Mouse (Mus musculus) heart, embryonic 11.5 days (tissue): Measurements from ENCODE around the gene Tns1. TPM values are rescaled to one million over a fixed set of nuclear protein-coding genes. Genes with fewer than 3 reads are reported as not detected.

ENCODE experiments used
- ATAC-seq: fragments of 200-750 bp; cut with Nextera tagmentation; replicated peaks from 2 replicates; pipeline ENCODE4 v1.8.0; 2017; ENCODE audit warnings: moderate library complexity; ENCODE audit not compliant: insufficient number of reproducible peaks, low FRiP score, low TSS enrichment
- H3K27ac ChIP-seq: fragments of 300-500 bp; sonication (generic); 2 replicates; pipeline ENCODE4 v1.5.1; 2014; ENCODE audit warnings: mild to moderate bottlenecking, low read depth, low read length
- H3K27me3 ChIP-seq: fragments of 300-500 bp; sonication (generic); 2 replicates; pipeline ENCODE4 v1.6.1; 2014; ENCODE audit warnings: mild to moderate bottlenecking, low read length, mixed read lengths; ENCODE audit not compliant: control insufficient read depth, insufficient read depth
- H3K36me3 ChIP-seq: fragments of 300-500 bp; sonication (generic); 2 replicates; pipeline ENCODE4 v1.6.1; 2014; ENCODE audit warnings: mild to moderate bottlenecking, low read length, moderate library complexity, mixed read lengths; ENCODE audit not compliant: control insufficient read depth, insufficient read depth
- H3K4me1 ChIP-seq: fragments of 300-500 bp; sonication (generic); 2 replicates; pipeline ENCODE4 v1.6.1; 2014; ENCODE audit warnings: low read length; ENCODE audit not compliant: control insufficient read depth, insufficient read depth
- H3K4me2 ChIP-seq: fragments of 300-500 bp; sonication (generic); 2 replicates; pipeline ENCODE4 v1.6.1; 2014; ENCODE audit warnings: mild to moderate bottlenecking, moderate library complexity
- H3K4me3 ChIP-seq: fragments of 300-500 bp; sonication (generic); 2 replicates; pipeline ENCODE4 v1.5.1; 2014; ENCODE audit warnings: low read depth, low read length
- H3K9ac ChIP-seq: fragments of 300-500 bp; sonication (generic); 2 replicates; pipeline ENCODE4 v1.6.1; 2014; ENCODE audit warnings: mild to moderate bottlenecking, low read depth, low read length, moderate library complexity
- H3K9me3 ChIP-seq: fragments of 300-500 bp; sonication (generic); replicated peaks from 2 replicates; pipeline ENCODE4 v1.6.1; 2016; ENCODE audit warnings: low read length; ENCODE audit not compliant: control insufficient read depth
- WGBS: fragments of 180-500 bp; shearing (Covaris S2); extraction: QIAGEN DNeasy Blood & Tissue Kit; methylation state at CpG from one replicate; pipeline ENCODE4 v1.1.7; 2014; ENCODE audit not compliant: insufficient replicate concordance; 5-methylcytosine and 5-hydroxymethylcytosine counted together
- polyA plus RNA-seq: library from polyadenylated mRNA; unstranded; fragments of >200 nt; fragmentation: Nextera tagmentation; extraction: Ambion mirVana; gene quantifications from 2 replicates; pipeline ENCODE4 v1.2.1, GENCODE M21; 2014

Tns1 gene
- polyA plus RNA-seq, 1 experiment from 2014 or later: 75.6 TPM

DNA sequence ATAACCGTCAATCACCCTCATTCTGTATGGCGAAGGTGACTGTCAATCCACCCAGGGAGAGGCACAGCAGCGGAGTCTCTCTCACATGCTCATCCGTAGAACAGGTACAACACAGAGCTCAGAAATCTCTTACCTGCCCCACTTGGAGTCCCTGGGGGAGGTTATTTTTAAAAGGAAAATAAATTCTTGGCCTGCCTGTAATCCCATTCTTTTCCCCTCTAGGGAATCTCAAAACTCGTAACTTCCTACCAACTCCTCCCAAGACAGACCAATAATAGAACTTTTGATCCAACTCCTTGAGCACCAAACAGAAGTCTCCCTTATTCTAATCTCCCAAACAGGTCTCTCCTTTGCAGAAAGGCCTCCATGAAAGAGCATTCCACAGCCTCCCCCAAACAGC, 124.7 kb downstream of the Tns1 start:
- H3K27ac ChIP-seq: peak overlapping the region; percentile 94
- no peak overlapping the region for H3K4me3 ChIP-seq
- no peaks in the 10 kb centered on the region for H3K27me3 ChIP-seq
- peak overlapping the region; percentile 4 for H3K4me2 ChIP-seq
- H3K9ac ChIP-seq: no peak overlapping the region
- no peak for ATAC-seq
- peaks cover 77% of the 10 kb centered on the region for H3K4me1 ChIP-seq
- 77% methylated on average over 5 of the region's 5 CpGs for WGBS
- H3K9me3 ChIP-seq: no peaks in the 10 kb centered on the region
- peaks cover 6% of the 10 kb centered on the region; the same call in 1 of the 2 replicates for H3K36me3 ChIP-seq

DNA sequence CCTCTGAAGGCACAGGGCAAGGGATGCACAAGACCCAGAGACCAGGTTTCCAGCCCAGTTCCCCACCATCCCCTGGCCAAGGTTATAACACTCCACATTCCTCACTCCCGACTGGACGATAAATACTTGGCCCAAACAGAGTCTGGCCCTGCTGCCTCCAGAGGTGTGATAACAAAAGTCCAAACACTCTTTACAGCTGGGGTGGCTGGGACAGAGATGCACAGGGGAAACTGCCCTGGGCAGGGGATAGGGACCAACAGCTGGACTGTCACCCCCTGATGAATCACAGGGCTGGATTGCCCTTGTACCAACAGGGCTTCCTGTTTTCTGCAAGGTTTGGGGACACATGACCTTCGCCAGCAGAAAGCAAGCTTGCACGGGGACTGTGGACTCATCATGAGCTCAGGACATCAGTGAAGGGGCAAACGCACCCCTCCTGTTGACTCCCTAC, 125.3 kb downstream of the Tns1 start:
- peaks cover 77% of the 10 kb centered on the region for H3K4me1 ChIP-seq
- no peak overlapping the region for H3K4me3 ChIP-seq
- H3K36me3 ChIP-seq: peaks cover 6% of the 10 kb centered on the region; the same call in 1 of the 2 replicates
- no peak for ATAC-seq
- 31% methylated on average over 5 of the region's 5 CpGs for WGBS
- H3K9me3 ChIP-seq: no peaks in the 10 kb centered on the region
- H3K27ac ChIP-seq: peak overlapping the region; percentile 94
- H3K27me3 ChIP-seq: no peaks in the 10 kb centered on the region
- H3K9ac ChIP-seq: peak overlapping the region; percentile 46
- H3K4me2 ChIP-seq: peak overlapping the region; percentile 34

DNA sequence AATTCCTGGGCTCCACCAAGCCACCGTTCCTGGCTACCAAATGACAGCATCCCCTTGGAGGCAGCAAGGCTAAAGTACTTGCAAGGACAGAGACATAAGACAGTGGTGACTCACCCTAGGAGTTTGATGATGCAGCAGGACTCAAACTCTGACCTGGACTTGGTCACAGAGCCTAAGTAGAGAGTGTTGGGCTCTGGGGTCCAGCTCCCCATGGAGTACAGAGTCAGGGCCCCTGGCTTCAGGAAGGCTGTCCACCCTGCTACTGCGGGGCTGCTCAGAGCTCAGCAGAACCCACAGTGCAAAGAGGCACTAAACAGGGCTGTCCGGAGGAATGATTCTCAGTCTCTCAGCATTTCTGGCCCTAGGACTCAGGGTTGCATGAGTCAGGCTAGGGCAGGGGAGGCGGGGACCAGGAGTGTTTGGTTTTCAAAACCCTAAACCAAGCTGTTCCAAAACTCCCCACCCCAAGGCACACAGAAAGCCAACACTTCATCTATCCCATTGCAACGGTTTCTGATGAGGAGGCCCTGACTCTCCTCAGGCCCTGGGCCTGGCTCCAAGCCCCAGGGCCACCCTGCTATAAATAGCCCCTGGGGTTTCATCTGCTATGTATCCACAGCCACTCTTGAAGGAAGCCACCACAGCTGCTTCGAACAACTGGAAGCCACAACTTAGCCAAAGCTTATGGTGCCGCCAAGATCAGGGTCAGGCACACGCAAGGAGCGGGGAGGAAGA, 126.0 kb downstream of the Tns1 start:
- H3K4me2 ChIP-seq: peak overlapping the region; percentile 34
- no peak for ATAC-seq
- H3K9ac ChIP-seq: peak overlapping the region; percentile 56; the same call in 1 of the 2 replicates
- H3K4me3 ChIP-seq: no peak overlapping the region
- H3K9me3 ChIP-seq: no peaks in the 10 kb centered on the region
- 42% methylated on average over 9 of the region's 9 CpGs for WGBS
- H3K27ac ChIP-seq: peak overlapping the region; percentile 94
- no peaks in the 10 kb centered on the region for H3K27me3 ChIP-seq
- H3K36me3 ChIP-seq: peaks cover 6% of the 10 kb centered on the region; the same call in 1 of the 2 replicates
- H3K4me1 ChIP-seq: peaks cover 72% of the 10 kb centered on the region

DNA sequence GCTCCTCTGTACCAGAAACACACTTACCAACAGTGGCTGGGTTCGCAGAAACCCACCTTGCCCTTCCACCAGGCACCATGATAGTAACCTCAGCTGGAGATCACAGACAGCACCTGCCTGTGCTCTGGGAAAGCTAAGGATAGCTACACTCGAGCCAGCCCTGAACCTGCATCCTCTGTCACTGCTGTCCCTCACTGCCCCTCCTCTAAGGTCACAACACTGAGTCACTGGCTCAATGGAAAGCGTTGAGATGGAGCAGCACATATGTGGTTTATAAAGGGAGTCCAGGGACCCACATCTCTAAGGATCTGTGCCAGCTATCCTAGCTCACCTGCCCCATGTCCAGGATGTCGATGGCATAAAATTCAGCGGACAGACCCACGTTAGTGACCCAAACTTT, 126.9 kb downstream of the Tns1 start:
- H3K36me3 ChIP-seq: peaks cover 7% of the 10 kb centered on the region

DNA sequence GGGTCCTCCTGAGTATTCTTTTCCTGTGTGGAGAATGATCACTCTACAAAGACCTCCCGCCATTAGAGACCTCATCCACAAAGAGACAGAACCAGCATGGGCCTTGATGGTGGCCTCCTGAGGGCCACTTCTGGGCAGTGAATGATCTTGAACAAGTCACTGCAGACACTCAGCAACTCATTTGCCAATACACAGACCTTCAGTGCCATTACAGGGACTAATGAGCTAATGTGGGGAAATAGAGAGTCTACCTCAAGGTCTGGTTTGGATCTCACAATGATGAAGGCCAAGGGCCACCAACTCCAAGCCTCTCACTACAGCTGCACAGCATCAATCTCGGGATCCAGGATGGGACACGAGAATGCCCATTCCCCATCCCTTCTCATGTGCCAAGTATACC, 127.6 kb downstream of the Tns1 start:
- ATAC-seq: no peak
- no peaks in the 10 kb centered on the region for H3K9me3 ChIP-seq
- H3K27me3 ChIP-seq: no peaks in the 10 kb centered on the region
- WGBS: 84% methylated on average over 3 of the region's 3 CpGs
- peaks cover 14% of the 10 kb centered on the region for H3K36me3 ChIP-seq
- H3K9ac ChIP-seq: no peak overlapping the region
- H3K4me2 ChIP-seq: no peak overlapping the region
- no peak overlapping the region for H3K4me3 ChIP-seq
- peaks cover 62% of the 10 kb centered on the region for H3K4me1 ChIP-seq
- no peak overlapping the region for H3K27ac ChIP-seq

More for the DNA sequence above, 126.9 kb downstream of the Tns1 start:
- Histone ChIP-seq H3K4me2 (no peak overlapping the region), H3K27ac (no peak overlapping the region), H3K27me3 (no peaks in the 10 kb centered on the region), H3K9ac (no peak overlapping the region), H3K9me3 (no peaks in the 10 kb centered on the region), H3K4me1 (peaks cover 69% of the 10 kb centered on the region), H3K4me3 (no peak overlapping the region)
- WGBS: 82% methylated on average over 6 of the region's 6 CpGs
- no peak for ATAC-seq

DNA sequence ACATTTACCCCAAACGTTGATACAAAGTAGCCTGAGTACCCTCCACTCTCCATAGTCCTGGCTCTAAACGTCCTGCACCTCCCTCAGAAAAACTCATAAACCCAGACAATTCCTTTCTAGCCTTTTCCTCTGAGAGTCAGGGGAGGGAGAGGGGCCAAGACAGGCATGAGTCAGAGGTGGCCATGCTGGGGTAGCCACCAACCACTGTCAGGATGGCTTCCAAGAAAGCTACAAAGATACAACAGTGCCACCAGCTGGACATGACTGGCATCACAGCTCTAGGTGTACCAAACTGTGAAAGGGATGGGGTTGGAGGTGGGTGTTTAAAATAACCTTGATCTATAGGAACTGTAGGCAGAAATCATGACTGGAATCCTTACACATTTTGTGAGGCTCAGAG, 128.0 kb downstream of the Tns1 start:
- no peak overlapping the region for H3K27ac ChIP-seq
- no peaks in the 10 kb centered on the region for H3K9me3 ChIP-seq
- peaks cover 18% of the 10 kb centered on the region for H3K36me3 ChIP-seq
- no peaks in the 10 kb centered on the region for H3K27me3 ChIP-seq
- peaks cover 58% of the 10 kb centered on the region for H3K4me1 ChIP-seq
- ATAC-seq: no peak
- no peak overlapping the region for H3K4me2 ChIP-seq
- H3K4me3 ChIP-seq: no peak overlapping the region
- no peak overlapping the region for H3K9ac ChIP-seq
- 59% methylated on average over 2 of the region's 2 CpGs for WGBS

DNA sequence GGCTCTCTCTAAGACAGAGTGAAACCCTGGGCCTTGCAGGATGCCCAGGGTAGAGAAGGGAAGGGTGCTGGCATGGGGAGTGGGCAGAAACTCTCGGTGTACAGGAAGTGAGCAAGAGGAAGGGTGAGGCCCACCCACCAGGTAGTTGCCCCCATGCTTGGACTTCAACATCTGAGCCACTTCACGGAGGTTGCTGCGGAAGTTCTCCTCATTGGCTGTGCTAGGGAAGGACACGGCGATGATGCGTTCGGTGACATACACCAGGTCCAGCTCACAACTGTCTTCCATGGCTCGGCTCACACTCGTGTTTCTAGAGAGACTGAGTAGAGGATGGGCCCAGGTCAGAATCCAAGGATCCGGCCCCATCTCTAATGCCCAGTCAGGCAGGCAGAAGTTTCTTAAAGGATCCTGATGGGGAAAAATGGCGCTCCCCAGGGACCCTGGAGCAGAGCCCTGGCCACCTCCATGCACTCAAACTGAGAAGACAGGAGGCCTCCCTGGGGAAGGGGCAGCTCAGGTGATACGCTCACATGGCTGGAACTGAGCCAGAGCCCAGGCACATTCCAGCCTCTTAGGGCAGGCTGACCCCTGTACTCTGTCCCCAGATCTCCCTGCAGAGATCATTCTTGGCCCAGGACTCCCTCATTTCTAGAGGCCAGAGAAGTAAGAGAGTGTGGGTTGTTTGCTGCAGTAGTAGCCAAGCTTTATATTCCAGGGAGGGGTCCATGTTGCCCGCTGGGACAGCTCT, 129.0 kb downstream of the Tns1 start:
- 60% methylated on average over 13 of the region's 13 CpGs for WGBS
- peaks cover 25% of the 10 kb centered on the region for H3K36me3 ChIP-seq
- H3K4me1 ChIP-seq: peaks cover 48% of the 10 kb centered on the region
- no peak for ATAC-seq
- no peak overlapping the region for H3K4me2 ChIP-seq
- H3K27ac ChIP-seq: 0 out of 2 replicates have a peak overlapping the region, but pooled peaks have one; percentile 17
- no peaks in the 10 kb centered on the region for H3K9me3 ChIP-seq
- H3K27me3 ChIP-seq: no peaks in the 10 kb centered on the region
- no peak overlapping the region for H3K4me3 ChIP-seq
- no peak overlapping the region for H3K9ac ChIP-seq

DNA sequence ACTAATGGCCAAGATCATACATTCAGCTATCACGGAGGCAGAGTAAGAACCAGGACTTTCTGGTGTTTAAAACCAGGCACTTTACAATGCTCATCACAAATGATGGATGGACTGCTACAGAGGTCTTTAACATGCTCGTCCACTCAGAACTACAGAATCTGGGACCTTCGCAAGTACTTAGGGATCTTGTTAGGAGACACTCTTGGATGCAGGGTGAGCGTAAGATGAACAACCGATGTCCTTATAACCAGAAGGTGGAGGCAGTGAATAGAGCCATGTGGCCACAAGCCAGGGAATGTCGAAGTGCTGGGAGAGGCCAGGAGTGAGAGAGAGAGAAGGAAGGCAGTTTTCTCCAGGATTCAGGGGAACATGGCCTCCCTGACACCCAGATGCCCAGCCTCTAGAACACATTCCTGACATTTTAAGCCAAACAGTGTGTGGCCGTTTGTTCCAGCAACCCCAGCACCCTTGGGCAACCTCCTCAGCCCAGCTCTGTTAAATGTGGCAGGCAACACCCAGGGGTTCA, 130.3 kb downstream of the Tns1 start:
- H3K27me3 ChIP-seq: no peaks in the 10 kb centered on the region
- H3K27ac ChIP-seq: no peak overlapping the region
- 0 out of 2 replicates have a peak overlapping the region, but pooled peaks have one; percentile 16 for H3K9ac ChIP-seq
- H3K36me3 ChIP-seq: peaks cover 31% of the 10 kb centered on the region
- no peak overlapping the region for H3K4me2 ChIP-seq
- no peak overlapping the region for H3K4me3 ChIP-seq
- H3K4me1 ChIP-seq: peaks cover 35% of the 10 kb centered on the region
- no peak for ATAC-seq
- H3K9me3 ChIP-seq: no peaks in the 10 kb centered on the region
- WGBS: 55% methylated on average over 7 of the region's 7 CpGs
